Mouse (Mus musculus): ENCODE measurements around the gene Lhx4. TPM values are rescaled to one million over a fixed set of nuclear protein-coding genes. Genes with fewer than 3 reads are reported as not detected.
A peak's percentile ranks its signal among the peaks of the same experiment; 100 is the strongest.

Gene Lhx4
- polyA plus RNA-seq, 1 experiment from 2014 or later, result not detected

- no peak overlapping the region for H3K4me3 ChIP-seq (replicated peaks)
- H3K4me2 ChIP-seq, result no peak overlapping the region
- H3K9me3 ChIP-seq (replicated peaks), result no peaks in the 10 kb centered on the region
- H3K9ac ChIP-seq, result no peak overlapping the region
- peaks cover 6% of the 10 kb centered on the region; the same call in 1 of the 2 replicates for H3K4me1 ChIP-seq (replicated peaks)
- ATAC-seq (ENCODE audit: insufficient read depth), result no peak
- 58% methylated on average over 5 of the region's 5 CpGs for WGBS (ENCODE audit: insufficient replicate concordance)
- no peak overlapping the region for H3K27ac ChIP-seq (replicated peaks)
- no peaks in the 10 kb centered on the region for H3K27me3 ChIP-seq
- H3K36me3 ChIP-seq (replicated peaks), result peaks cover 60% of the 10 kb centered on the region
Measured at GRCm38 (mm10) chr1:155782382-155782781, 30.9 kb upstream of the Lhx4 start.

GRCm38 (mm10) chr1:155777641-155778625, 26.4 kb upstream of the Lhx4 start:
- H3K9me3 ChIP-seq (replicated peaks), result no peaks in the 10 kb centered on the region
- peak; percentile 26; the same call in 1 of the 2 replicates for ATAC-seq (ENCODE audit: insufficient read depth)
- H3K4me3 ChIP-seq (replicated peaks), result no peak overlapping the region
- no peak overlapping the region for H3K4me2 ChIP-seq
- H3K4me1 ChIP-seq (replicated peaks), result no peaks in the 10 kb centered on the region; the same call in 1 of the 2 replicates
- 51% methylated on average over 14 of the region's 14 CpGs for WGBS (ENCODE audit: insufficient replicate concordance)
- H3K27me3 ChIP-seq, result no peaks in the 10 kb centered on the region
- H3K27ac ChIP-seq (replicated peaks), result no peak overlapping the region
- peaks cover 27% of the 10 kb centered on the region for H3K36me3 ChIP-seq (replicated peaks)
- no peak overlapping the region for H3K9ac ChIP-seq

DNA sequence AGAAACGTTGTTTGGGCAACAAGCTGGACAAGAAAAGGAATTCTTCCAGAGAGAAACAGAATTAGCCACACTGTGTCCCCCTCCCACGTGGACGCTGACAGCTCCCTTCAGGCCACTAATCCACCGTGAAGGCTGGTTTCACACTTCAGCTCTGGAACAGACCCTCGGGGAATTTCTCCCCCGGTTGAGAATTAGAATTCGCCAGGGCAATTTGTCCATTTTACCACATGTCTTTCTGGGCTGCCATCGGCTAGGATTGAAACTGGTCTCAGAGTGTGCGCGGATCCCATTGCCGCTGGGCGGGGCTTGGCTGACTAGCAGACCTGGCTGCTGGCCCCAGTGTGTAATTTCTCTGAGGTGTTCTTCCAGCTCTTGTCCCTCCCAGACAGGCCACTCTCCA, 7.7 kb upstream of the Lhx4 start:
- no peaks in the 10 kb centered on the region for H3K4me1 ChIP-seq (replicated peaks)
- 67% methylated on average over 12 of the region's 12 CpGs for WGBS (ENCODE audit: insufficient replicate concordance)
- no peaks in the 10 kb centered on the region for H3K27me3 ChIP-seq
- H3K36me3 ChIP-seq (replicated peaks), result no peaks in the 10 kb centered on the region
- H3K9ac ChIP-seq, result no peak overlapping the region
- ATAC-seq (ENCODE audit: insufficient read depth), result no peak
- H3K4me3 ChIP-seq (replicated peaks), result no peak overlapping the region
- H3K9me3 ChIP-seq (replicated peaks), result no peaks in the 10 kb centered on the region
- no peak overlapping the region for H3K27ac ChIP-seq (replicated peaks)
- H3K4me2 ChIP-seq, result no peak overlapping the region

DNA sequence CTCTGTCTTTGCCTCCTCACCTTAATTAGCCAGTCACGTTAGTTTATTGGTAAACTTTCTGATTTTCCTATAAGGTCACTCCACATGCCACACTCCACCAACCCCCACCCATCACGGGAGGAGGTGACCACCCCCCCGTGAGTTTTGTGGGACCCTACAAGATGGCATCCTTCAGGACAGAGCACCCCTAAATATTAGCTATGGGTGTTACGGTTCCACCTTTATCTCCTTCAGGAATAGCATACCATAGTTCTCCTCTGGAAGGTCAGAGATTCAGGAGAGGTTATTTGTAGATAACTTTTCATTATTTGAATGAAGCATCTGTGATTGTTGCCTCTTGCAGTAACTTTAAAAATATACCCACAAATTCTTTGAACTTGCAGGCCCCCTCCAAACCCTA, 7.2 kb upstream of the Lhx4 start:
- no peaks in the 10 kb centered on the region for H3K9me3 ChIP-seq (replicated peaks)
- H3K27ac ChIP-seq (replicated peaks), result no peak overlapping the region
- no peak overlapping the region for H3K4me2 ChIP-seq
- H3K4me3 ChIP-seq (replicated peaks), result no peak overlapping the region
- no peak for ATAC-seq (ENCODE audit: insufficient read depth)
- H3K36me3 ChIP-seq (replicated peaks), result no peaks in the 10 kb centered on the region
- H3K4me1 ChIP-seq (replicated peaks), result no peaks in the 10 kb centered on the region
- WGBS (ENCODE audit: insufficient replicate concordance), result 68% methylated on average over 4 of the region's 4 CpGs
- 0 out of 2 replicates have a peak, but pooled peaks cover under 1% of the 10 kb centered on the region for H3K27me3 ChIP-seq
- no peak overlapping the region for H3K9ac ChIP-seq

GRCm38 (mm10) chr1:155757621-155758020, 6.1 kb upstream of the Lhx4 start:
- H3K4me3 ChIP-seq (replicated peaks), result no peak overlapping the region
- no peak overlapping the region for H3K4me2 ChIP-seq
- H3K9ac ChIP-seq, result no peak overlapping the region
- no peaks in the 10 kb centered on the region for H3K36me3 ChIP-seq (replicated peaks)
- peaks cover 9% of the 10 kb centered on the region for H3K27me3 ChIP-seq
- H3K4me1 ChIP-seq (replicated peaks), result no peaks in the 10 kb centered on the region
- 67% methylated on average over 7 of the region's 7 CpGs for WGBS (ENCODE audit: insufficient replicate concordance)
- no peaks in the 10 kb centered on the region for H3K9me3 ChIP-seq (replicated peaks)
- no peak overlapping the region for H3K27ac ChIP-seq (replicated peaks)
- no peak for ATAC-seq (ENCODE audit: insufficient read depth)

DNA sequence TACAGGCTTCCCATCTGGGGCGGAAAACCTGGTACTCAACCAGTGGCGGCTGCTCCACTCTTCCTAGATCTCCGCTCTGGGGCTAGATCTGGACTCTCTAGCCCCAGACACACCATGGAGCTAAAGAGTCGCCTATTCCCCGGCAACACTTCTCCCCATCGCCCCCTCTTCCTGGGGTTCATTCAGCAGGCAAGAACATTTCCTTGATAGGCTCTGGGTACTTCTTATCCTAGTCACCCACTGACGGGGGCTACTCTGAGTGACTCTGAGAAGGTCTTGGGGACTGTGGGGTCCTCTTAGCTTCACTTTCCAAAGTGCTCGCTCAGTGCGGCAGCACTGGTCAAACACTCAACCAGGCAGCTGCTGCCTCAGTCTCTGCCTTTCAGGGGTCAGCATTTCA, 1.9 kb upstream of the Lhx4 start:
- no peaks in the 10 kb centered on the region for H3K36me3 ChIP-seq (replicated peaks)
- no peak for ATAC-seq (ENCODE audit: insufficient read depth)
- no peak overlapping the region for H3K27ac ChIP-seq (replicated peaks)
- H3K27me3 ChIP-seq, result peaks cover 51% of the 10 kb centered on the region
- H3K9ac ChIP-seq, result no peak overlapping the region
- WGBS (ENCODE audit: insufficient replicate concordance), result 53% methylated on average over 9 of the region's 9 CpGs
- H3K4me2 ChIP-seq, result no peak overlapping the region
- no peaks in the 10 kb centered on the region for H3K9me3 ChIP-seq (replicated peaks)
- no peaks in the 10 kb centered on the region for H3K4me1 ChIP-seq (replicated peaks)
- no peak overlapping the region for H3K4me3 ChIP-seq (replicated peaks)

DNA sequence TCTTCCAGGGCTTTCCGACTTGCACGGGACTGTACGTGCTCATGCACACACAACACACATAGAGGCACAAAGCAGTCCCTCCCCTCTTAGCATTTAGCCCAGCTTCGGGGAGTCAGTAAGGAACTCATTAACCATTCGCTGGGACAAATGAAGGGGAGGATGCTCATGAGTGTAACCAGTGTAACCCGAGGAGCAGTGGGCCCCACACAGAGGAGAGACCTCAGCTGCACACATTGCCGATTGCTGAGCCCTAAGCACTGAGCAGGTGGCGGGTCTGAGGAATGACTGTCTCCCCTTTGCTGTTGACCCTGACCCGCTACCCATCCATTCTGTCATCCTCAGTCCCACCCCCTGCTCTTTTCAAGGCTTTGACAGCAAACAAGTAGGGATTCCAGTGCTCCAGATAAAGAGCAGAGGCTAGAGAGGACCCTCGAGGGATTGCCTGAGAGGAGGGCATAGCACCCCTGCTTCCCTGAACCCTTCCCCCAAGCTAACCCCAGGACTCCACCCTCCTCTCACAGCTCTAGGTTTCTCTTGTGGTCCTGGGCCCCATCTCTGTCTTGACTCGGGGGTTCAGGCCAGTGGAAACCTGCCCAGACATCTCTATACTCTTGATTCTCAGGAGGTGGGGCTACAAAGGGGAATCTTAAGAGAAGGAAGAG, 836 bp downstream of the Lhx4 start:
- no peaks in the 10 kb centered on the region for H3K4me1 ChIP-seq (replicated peaks)
- no peak overlapping the region for H3K4me2 ChIP-seq
- H3K27me3 ChIP-seq, result peaks cover 79% of the 10 kb centered on the region
- H3K9ac ChIP-seq, result no peak overlapping the region
- ATAC-seq (ENCODE audit: insufficient read depth), result no peak
- no peak overlapping the region for H3K4me3 ChIP-seq (replicated peaks)
- H3K27ac ChIP-seq (replicated peaks), result no peak overlapping the region
- no peaks in the 10 kb centered on the region for H3K36me3 ChIP-seq (replicated peaks)
- H3K9me3 ChIP-seq (replicated peaks), result no peaks in the 10 kb centered on the region
- 28% methylated on average over 11 of the region's 11 CpGs for WGBS (ENCODE audit: insufficient replicate concordance)

DNA sequence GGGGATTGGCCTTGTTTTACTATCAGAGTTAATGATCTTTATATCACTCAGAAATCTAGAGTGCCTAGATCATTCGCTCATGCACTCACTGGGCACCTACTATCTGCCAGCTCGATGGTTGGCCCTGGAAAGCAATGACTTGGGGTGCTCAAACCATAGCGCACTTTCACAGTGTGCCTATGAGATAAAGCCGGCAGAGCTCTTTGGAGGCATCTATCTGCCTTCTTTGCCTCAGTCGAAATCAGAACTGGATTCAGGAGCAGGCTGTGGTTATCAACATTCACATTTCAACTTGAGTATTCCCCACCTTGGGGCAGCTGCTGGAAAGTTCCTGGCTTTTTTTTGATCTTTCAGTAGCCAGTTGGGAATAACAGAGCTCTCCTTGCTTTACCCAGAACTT, 3.6 kb downstream of the Lhx4 start:
- Histone ChIP-seq H3K27ac (replicated peaks) (no peak overlapping the region), H3K9me3 (replicated peaks) (no peaks in the 10 kb centered on the region), H3K4me1 (replicated peaks) (peaks cover under 1% of the 10 kb centered on the region; the same call in 1 of the 2 replicates), H3K36me3 (replicated peaks) (no peaks in the 10 kb centered on the region), H3K4me2 (no peak overlapping the region), H3K9ac (no peak overlapping the region), H3K27me3 (peaks cover 92% of the 10 kb centered on the region), H3K4me3 (replicated peaks) (no peak overlapping the region)
- 61% methylated on average over 5 of the region's 5 CpGs for WGBS (ENCODE audit: insufficient replicate concordance)
- no peak for ATAC-seq (ENCODE audit: insufficient read depth)

- no peaks in the 10 kb centered on the region for H3K36me3 ChIP-seq (replicated peaks)
- no peaks in the 10 kb centered on the region for H3K9me3 ChIP-seq (replicated peaks)
- H3K27ac ChIP-seq (replicated peaks), result no peak overlapping the region
- no peak overlapping the region for H3K9ac ChIP-seq
- H3K4me3 ChIP-seq (replicated peaks), result no peak overlapping the region
- H3K4me2 ChIP-seq, result no peak overlapping the region
- H3K4me1 ChIP-seq (replicated peaks), result peaks cover 10% of the 10 kb centered on the region
- peaks cover 94% of the 10 kb centered on the region for H3K27me3 ChIP-seq
- no peak for ATAC-seq (ENCODE audit: insufficient read depth)
- 17% methylated on average over 8 of the region's 8 CpGs for WGBS (ENCODE audit: insufficient replicate concordance)
Measured at GRCm38 (mm10) chr1:155747011-155747410, 4.5 kb downstream of the Lhx4 start.

GRCm38 (mm10) chr1:155742411-155743363, 8.8 kb downstream of the Lhx4 start:
- no peak for ATAC-seq (ENCODE audit: insufficient read depth)
- Histone ChIP-seq H3K4me1 (replicated peaks) (peaks cover 24% of the 10 kb centered on the region), H3K4me3 (replicated peaks) (peak overlapping the region; percentile 46), H3K4me2 (peak overlapping the region; percentile 70), H3K9ac (no peak overlapping the region), H3K27ac (replicated peaks) (no peak overlapping the region), H3K27me3 (peaks cover 94% of the 10 kb centered on the region), H3K9me3 (replicated peaks) (no peaks in the 10 kb centered on the region), H3K36me3 (replicated peaks) (no peaks in the 10 kb centered on the region)
- under 1% methylated on average over 80 of the region's 81 CpGs for WGBS (ENCODE audit: insufficient replicate concordance)
